Mouse (Mus musculus) olfactory bulb, adult 2 months (tissue): ENCODE results near the gene Tm7sf3. TPM values are rescaled to one million over a fixed set of nuclear protein-coding genes. Genes with fewer than 3 reads are reported as not detected.

ENCODE experiments used
- H3K27ac ChIP-seq: fragments of 200-500 bp; 2 replicates; pipeline ENCODE4 v1.5.1; 2012; ENCODE audit warnings: low read depth, low read length; ENCODE audit not compliant: insufficient read depth
- H3K4me1 ChIP-seq: fragments of 200-500 bp; 2 replicates; pipeline ENCODE4 v1.6.1; 2012; ENCODE audit warnings: low read length; ENCODE audit not compliant: control insufficient read depth, insufficient read depth
- H3K4me3 ChIP-seq: fragments of 200-500 bp; 2 replicates; pipeline ENCODE4 v1.5.1; 2012; ENCODE audit warnings: mild to moderate bottlenecking, low read depth, low read length, moderate library complexity; ENCODE audit not compliant: insufficient read depth
- CTCF ChIP-seq: fragments of 200-500 bp; IDR thresholded peaks from 2 replicates; pipeline ENCODE4 v1.5.1; 2012; ENCODE audit warnings: low read depth, mild to moderate bottlenecking, low read length, moderate library complexity; ENCODE audit not compliant: insufficient read depth
- POLR2A ChIP-seq: fragments of 200-500 bp; IDR thresholded peaks from 2 replicates; pipeline ENCODE4 v1.6.1; 2012; ENCODE audit warnings: mild to moderate bottlenecking, low read depth, low read length, moderate library complexity; ENCODE audit not compliant: insufficient read depth
- WGBS: fragments of 180-500 bp; shearing (Covaris S2); methylation state at CpG from one replicate; pipeline ENCODE4 v1.1.7; 2018; 5-methylcytosine and 5-hydroxymethylcytosine counted together
- polyA plus RNA-seq: library from polyadenylated mRNA; stranded (reverse); fragments of >200 nt; gene quantifications from 2 replicates; pipeline ENCODE4 v1.2.4, GENCODE M21; 2012; ENCODE audit warnings: low replicate concordance; ENCODE audit not compliant: missing spikeins, insufficient read depth, insufficient read length

The Tm7sf3 gene
- polyA plus RNA-seq, 1 experiment = not detected

DNA sequence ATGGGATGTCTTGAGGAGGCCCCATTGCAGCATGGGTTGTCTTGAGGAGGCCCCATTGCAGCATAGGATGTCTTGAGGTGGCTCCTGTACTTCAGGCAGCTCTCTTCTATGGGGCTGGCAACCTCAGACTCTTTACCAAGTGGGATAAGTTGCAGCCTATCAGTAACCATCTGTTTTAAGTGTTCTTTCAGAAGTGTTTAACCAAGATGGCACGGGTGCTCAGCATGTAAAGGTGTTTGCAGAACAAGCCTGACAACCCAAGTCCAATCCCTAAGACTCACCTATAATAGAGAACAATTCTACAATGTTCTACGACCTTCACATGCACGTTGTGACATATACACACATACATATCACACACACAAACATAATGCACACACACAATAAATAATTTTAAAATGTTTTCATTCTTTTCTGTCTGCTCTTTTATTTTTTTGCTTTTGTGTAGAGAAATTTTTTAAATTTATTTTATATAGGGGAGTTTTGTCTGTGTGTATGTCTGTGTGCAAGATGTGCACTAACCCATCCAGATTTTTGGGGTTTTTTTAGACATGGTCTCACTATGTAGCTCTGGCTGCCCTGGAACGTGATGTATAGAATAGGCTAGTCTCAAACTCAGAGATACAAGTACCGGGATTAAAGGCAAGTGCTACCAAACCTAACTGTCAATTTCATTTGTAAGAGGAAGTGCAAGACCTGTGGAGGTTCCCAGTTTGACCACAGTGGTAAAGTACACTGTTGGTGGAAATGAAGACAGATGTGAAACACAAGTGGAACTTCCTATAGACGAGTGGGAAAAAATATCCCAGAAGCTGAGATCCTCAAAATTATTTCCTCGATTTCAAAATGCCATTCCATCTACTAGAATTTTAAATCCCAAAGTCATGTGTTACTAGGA lies 2.3 kb downstream of the Tm7sf3 start:
- no peak overlapping the region for H3K4me3 ChIP-seq
- TF ChIP-seq CTCF = no peak
- no peak for TF ChIP-seq POLR2A
- peaks cover 5% of the 10 kb centered on the region for H3K4me1 ChIP-seq
- H3K27ac ChIP-seq = no peak overlapping the region
- WGBS = 92% methylated on average over 7 of the region's 7 CpGs

DNA sequence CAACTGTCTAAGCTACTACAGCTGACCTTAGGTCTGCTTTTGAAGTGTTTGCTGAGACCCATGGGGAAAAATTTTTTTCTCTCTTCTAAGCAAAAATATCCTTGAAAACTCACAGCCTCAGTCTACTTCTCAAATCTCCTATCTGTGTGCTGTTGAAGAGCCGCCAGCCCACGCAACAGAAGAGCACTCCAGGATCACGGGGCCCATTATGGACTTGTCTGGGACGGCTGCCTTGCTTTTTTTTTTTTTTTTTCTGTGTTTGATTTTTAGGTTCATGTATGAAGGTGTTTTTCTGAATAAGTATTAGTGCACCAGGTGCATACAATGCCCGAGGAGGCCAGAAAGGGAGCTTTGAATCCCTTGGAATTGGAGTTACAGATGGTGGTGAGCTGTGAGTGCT lies 6.1 kb downstream of the Tm7sf3 start:
- Histone ChIP-seq H3K4me3 (no peak overlapping the region), H3K27ac (no peak overlapping the region), H3K4me1 (peaks cover 6% of the 10 kb centered on the region)
- WGBS = 88% methylated on average over 5 of the region's 5 CpGs
- TF ChIP-seq POLR2A (no peak), CTCF (no peak)

GRCm38 (mm10) chr6:146634759-146635606 lies 7.6 kb downstream of the Tm7sf3 start:
- H3K4me1 ChIP-seq = peaks cover 6% of the 10 kb centered on the region
- no peak for TF ChIP-seq POLR2A
- TF ChIP-seq CTCF = no peak
- peak overlapping the region; percentile 81 for H3K4me3 ChIP-seq
- WGBS = 68% methylated on average over 4 of the region's 4 CpGs
- H3K27ac ChIP-seq = no peak overlapping the region

- 2% methylated on average over 81 of the region's 82 CpGs for WGBS
- Histone ChIP-seq H3K4me3 (peak overlapping the region; percentile 81), H3K27ac (peak overlapping the region; percentile 89), H3K4me1 (peaks cover 6% of the 10 kb centered on the region)
- TF ChIP-seq POLR2A = peak; percentile 64; the same call in 1 of the 2 replicates
- no peak for TF ChIP-seq CTCF
These were observed 8.5 kb downstream of the Tm7sf3 start for GRCm38 (mm10) chr6:146634015-146634722.

DNA sequence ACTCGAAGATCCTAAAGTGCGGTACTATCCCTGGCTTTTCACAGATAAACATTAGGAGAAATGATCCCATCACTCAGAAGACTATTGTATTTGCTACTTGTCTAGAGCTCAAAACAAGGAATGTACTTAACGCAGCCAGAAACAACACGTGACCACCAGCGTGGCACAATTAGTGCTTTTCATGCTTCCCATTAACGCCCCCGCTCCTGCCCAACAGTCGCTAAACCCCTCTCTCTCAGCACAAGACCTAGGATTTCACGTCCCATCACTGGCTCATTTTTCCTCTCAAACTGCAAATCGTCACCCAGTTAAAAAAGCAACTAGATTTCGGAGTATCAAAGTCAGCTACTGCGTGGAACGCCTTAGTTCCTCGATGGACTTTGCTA lies 9.0 kb downstream of the Tm7sf3 start:
- Histone ChIP-seq H3K4me1 (peaks cover 6% of the 10 kb centered on the region), H3K4me3 (peak overlapping the region; percentile 81), H3K27ac (peak overlapping the region; percentile 89)
- no peak for TF ChIP-seq POLR2A
- no peak for TF ChIP-seq CTCF
- 4% methylated on average over 14 of the region's 14 CpGs for WGBS

GRCm38 (mm10) chr6:146633097-146633496 lies 9.5 kb downstream of the Tm7sf3 start:
- H3K4me3 ChIP-seq = peak overlapping the region; percentile 81
- peak overlapping the region; percentile 42 for H3K27ac ChIP-seq
- WGBS = 31% methylated on average over 8 of the region's 8 CpGs
- H3K4me1 ChIP-seq = peaks cover 6% of the 10 kb centered on the region
- TF ChIP-seq CTCF (no peak), POLR2A (no peak)

GRCm38 (mm10) chr6:146632403-146632802 lies 10.2 kb downstream of the Tm7sf3 start:
- WGBS = 68% methylated on average over 9 of the region's 9 CpGs
- H3K4me3 ChIP-seq = no peak overlapping the region
- H3K4me1 ChIP-seq = peaks cover 6% of the 10 kb centered on the region
- no peak overlapping the region for H3K27ac ChIP-seq
- TF ChIP-seq POLR2A = no peak
- no peak for TF ChIP-seq CTCF

- Histone ChIP-seq H3K27ac (no peak overlapping the region), H3K4me1 (peaks cover 6% of the 10 kb centered on the region), H3K4me3 (no peak overlapping the region)
- TF ChIP-seq CTCF = no peak
- no peak for TF ChIP-seq POLR2A
- WGBS = 78% methylated on average over 8 of the region's 8 CpGs
These were observed 10.8 kb downstream of the Tm7sf3 start for GRCm38 (mm10) chr6:146631847-146632246.

DNA sequence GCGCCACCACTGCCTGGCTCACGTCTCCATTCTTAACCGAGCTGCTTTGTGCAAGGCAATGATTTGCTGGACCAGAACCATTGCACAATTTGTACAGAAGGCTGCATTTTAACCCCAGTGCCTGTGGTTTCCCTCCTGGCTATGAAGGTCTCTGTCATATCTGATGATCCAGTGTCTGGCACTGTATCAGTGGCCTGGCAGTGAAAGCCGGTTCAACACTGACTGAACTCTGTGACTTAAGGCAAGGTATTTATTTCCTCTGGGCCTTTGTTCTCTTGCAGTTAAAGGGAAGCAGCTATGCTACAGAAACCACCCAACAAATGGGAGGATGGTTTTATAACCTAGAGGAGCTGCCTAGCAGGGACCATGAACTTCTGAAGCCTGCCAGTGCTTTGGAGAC lies 11.7 kb downstream of the Tm7sf3 start:
- Histone ChIP-seq H3K4me3 (no peak overlapping the region), H3K27ac (no peak overlapping the region), H3K4me1 (peaks cover 10% of the 10 kb centered on the region)
- 75% methylated on average over 4 of the region's 4 CpGs for WGBS
- TF ChIP-seq POLR2A (no peak), CTCF (no peak)
